Mouse (Mus musculus) kidney, adult 2 months (tissue): ENCODE measurements around the gene Golim4.

ENCODE experiments used
- CTCF ChIP-seq: fragments of 200-500 bp; conservative IDR thresholded peaks from 2 replicates; pipeline ENCODE4 v1.5.1; 2011; ENCODE audit warnings: low read depth, mild to moderate bottlenecking, control low read depth, low read length, moderate library complexity, mixed read lengths; ENCODE audit not compliant: insufficient read depth, insufficient read length
- POLR2A ChIP-seq: fragments of 200-500 bp; IDR thresholded peaks from one replicate; pipeline ENCODE4 v1.6.1; 2011; ENCODE audit warnings: low read depth, low read length, control low read depth

DNA sequence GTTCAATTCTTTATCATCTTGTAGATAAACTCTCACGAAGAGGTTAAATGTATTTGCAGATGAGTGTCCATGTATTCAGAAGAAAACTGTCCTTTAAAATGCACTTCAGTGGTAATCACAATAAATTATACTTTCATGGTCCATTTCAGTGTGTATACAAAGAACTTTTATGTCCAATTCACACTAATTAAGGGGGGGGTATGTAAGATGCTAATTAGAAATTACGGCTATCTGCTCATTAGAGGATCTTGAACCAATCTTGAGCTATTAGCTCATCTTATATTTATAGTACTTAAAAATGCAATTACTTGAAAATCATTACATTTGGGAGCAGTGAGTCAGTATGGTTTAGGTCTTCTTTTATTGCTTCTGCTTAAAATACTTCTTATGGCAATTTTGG, 31.6 kb downstream of the Golim4 start:
- TF ChIP-seq CTCF (no peak), POLR2A (no peak)
